Mouse (Mus musculus) forebrain, embryonic 12.5 days (tissue): ENCODE measurements around the gene Wrap53. TPM values are rescaled to one million over a fixed set of nuclear protein-coding genes. Genes with fewer than 3 reads are reported as not detected.

ENCODE experiments used
- ATAC-seq: fragments of 200-750 bp; cut with Nextera tagmentation; 2 replicates; pipeline ENCODE4 v1.8.0; 2017; ENCODE audit warnings: moderate TSS enrichment; ENCODE audit not compliant: low FRiP score
- H3K27ac ChIP-seq: fragments of 300-500 bp; sonication (generic); 2 replicates; pipeline ENCODE4 v1.5.1; 2016; ENCODE audit warnings: mild to moderate bottlenecking
- H3K27me3 ChIP-seq: fragments of 300-500 bp; sonication (generic); 2 replicates; pipeline ENCODE4 v1.6.1; 2016; ENCODE audit warnings: mild to moderate bottlenecking
- H3K36me3 ChIP-seq: fragments of 300-500 bp; sonication (generic); replicated peaks from 2 replicates; pipeline ENCODE4 v1.6.1; 2016; ENCODE audit warnings: mild to moderate bottlenecking
- H3K4me1 ChIP-seq: fragments of 300-500 bp; sonication (generic); 2 replicates; pipeline ENCODE4 v1.6.1; 2016
- H3K4me2 ChIP-seq: fragments of 300-500 bp; sonication (generic); 2 replicates; pipeline ENCODE4 v1.6.1; 2016; ENCODE audit warnings: mild to moderate bottlenecking, moderate library complexity
- H3K4me3 ChIP-seq: fragments of 300-500 bp; sonication (generic); replicated peaks from 2 replicates; pipeline ENCODE4 v1.5.1; 2016; ENCODE audit warnings: mild to moderate bottlenecking
- H3K9ac ChIP-seq: fragments of 300-500 bp; sonication (generic); 2 replicates; pipeline ENCODE4 v1.6.1; 2016; ENCODE audit warnings: mild to moderate bottlenecking
- H3K9me3 ChIP-seq: fragments of 300-500 bp; sonication (generic); 2 replicates; pipeline ENCODE4 v1.6.1; 2016
- WGBS: fragments of 180-500 bp; shearing (Covaris S2); methylation state at CpG from one replicate; pipeline ENCODE4 v1.1.7; 2016; 5-methylcytosine and 5-hydroxymethylcytosine counted together
- polyA plus RNA-seq: library from polyadenylated mRNA; unstranded; fragments of >200 nt; fragmentation: Nextera tagmentation; extraction: Ambion mirVana; gene quantifications from 2 replicates; pipeline ENCODE4 v1.2.1, GENCODE M21; 2016

Gene Wrap53
- polyA plus RNA-seq, 1 experiment from 2014 or later, result 36.0 TPM

GRCm38 (mm10) chr11:69580572-69581146, 604 bp upstream of the Wrap53 start:
- H3K9me3 ChIP-seq, result no peaks in the 10 kb centered on the region
- H3K9ac ChIP-seq, result peak overlapping the region; percentile 67
- peak overlapping the region; percentile 71 for H3K4me2 ChIP-seq
- peak overlapping the region; percentile 95 for H3K27ac ChIP-seq
- peaks cover 12% of the 10 kb centered on the region for H3K36me3 ChIP-seq
- H3K4me1 ChIP-seq, result peaks cover 43% of the 10 kb centered on the region
- WGBS, result under 1% methylated on average over 25 of the region's 25 CpGs
- H3K27me3 ChIP-seq, result no peaks in the 10 kb centered on the region
- ATAC-seq, result peak; percentile 6; the same call in 1 of the 2 replicates
- peak overlapping the region; percentile 79 for H3K4me3 ChIP-seq

GRCm38 (mm10) chr11:69579128-69580017, 682 bp downstream of the Wrap53 start:
- peaks cover 53% of the 10 kb centered on the region for H3K4me1 ChIP-seq
- peak; percentile 89 for ATAC-seq
- peak overlapping the region; percentile 84 for H3K4me2 ChIP-seq
- H3K27me3 ChIP-seq, result no peaks in the 10 kb centered on the region
- peak overlapping the region; percentile 79 for H3K4me3 ChIP-seq
- no peaks in the 10 kb centered on the region for H3K9me3 ChIP-seq
- H3K36me3 ChIP-seq, result peaks cover 14% of the 10 kb centered on the region
- H3K27ac ChIP-seq, result peak overlapping the region; percentile 95
- WGBS, result 2% methylated on average over 39 of the region's 39 CpGs
- H3K9ac ChIP-seq, result peak overlapping the region; percentile 90

- Histone ChIP-seq H3K4me3 (peak overlapping the region; percentile 79), H3K27me3 (no peaks in the 10 kb centered on the region), H3K36me3 (peaks cover 20% of the 10 kb centered on the region), H3K27ac (no peak overlapping the region), H3K9me3 (no peaks in the 10 kb centered on the region), H3K4me2 (peak overlapping the region; percentile 84), H3K9ac (peak overlapping the region; percentile 90), H3K4me1 (peaks cover 50% of the 10 kb centered on the region)
- WGBS, result 15% methylated on average over 15 of the region's 15 CpGs
- ATAC-seq, result no peak
Measured at GRCm38 (mm10) chr11:69578301-69578700, 1.8 kb downstream of the Wrap53 start.

- H3K4me2 ChIP-seq, result peak overlapping the region; percentile 6; the same call in 1 of the 2 replicates
Measured at GRCm38 (mm10) chr11:69576307-69576706, 3.7 kb downstream of the Wrap53 start.

GRCm38 (mm10) chr11:69575220-69575619, 4.8 kb downstream of the Wrap53 start:
- no peak overlapping the region for H3K27ac ChIP-seq
- H3K9ac ChIP-seq, result no peak overlapping the region
- no peaks in the 10 kb centered on the region for H3K9me3 ChIP-seq
- no peaks in the 10 kb centered on the region for H3K27me3 ChIP-seq
- ATAC-seq, result no peak
- 73% methylated on average over 3 of the region's 3 CpGs for WGBS
- peaks cover 41% of the 10 kb centered on the region for H3K4me1 ChIP-seq
- no peak overlapping the region for H3K4me3 ChIP-seq
- peaks cover 48% of the 10 kb centered on the region for H3K36me3 ChIP-seq
- H3K4me2 ChIP-seq, result no peak overlapping the region

More at GRCm38 (mm10) chr11:69576307-69576706, 3.7 kb downstream of the Wrap53 start:
- Histone ChIP-seq H3K27me3 (no peaks in the 10 kb centered on the region), H3K9ac (no peak overlapping the region), H3K4me3 (no peak overlapping the region), H3K27ac (no peak overlapping the region), H3K36me3 (peaks cover 37% of the 10 kb centered on the region), H3K4me1 (peaks cover 41% of the 10 kb centered on the region), H3K9me3 (no peaks in the 10 kb centered on the region)
- no peak for ATAC-seq
- 77% methylated on average over 5 of the region's 5 CpGs for WGBS

- Histone ChIP-seq H3K27me3 (0 out of 2 replicates have a peak, but pooled peaks cover 12% of the 10 kb centered on the region), H3K9me3 (no peaks in the 10 kb centered on the region), H3K27ac (0 out of 2 replicates have a peak overlapping the region, but pooled peaks have one; percentile 50), H3K4me3 (no peak overlapping the region), H3K4me2 (no peak overlapping the region), H3K36me3 (peaks cover 74% of the 10 kb centered on the region), H3K9ac (no peak overlapping the region), H3K4me1 (peaks cover 27% of the 10 kb centered on the region)
- no peak for ATAC-seq
- WGBS, result 86% methylated on average over 8 of the region's 8 CpGs
Measured at GRCm38 (mm10) chr11:69565131-69565530, 14.9 kb downstream of the Wrap53 start.

- H3K4me1 ChIP-seq, result peaks cover 33% of the 10 kb centered on the region
- H3K36me3 ChIP-seq, result peaks cover 67% of the 10 kb centered on the region
- H3K4me2 ChIP-seq, result no peak overlapping the region
- H3K27ac ChIP-seq, result peak overlapping the region; percentile 50; the same call in 1 of the 2 replicates
- 0 out of 2 replicates have a peak, but pooled peaks cover 12% of the 10 kb centered on the region for H3K27me3 ChIP-seq
- no peak for ATAC-seq
- 33% methylated on average over 3 of the region's 3 CpGs for WGBS
- H3K9me3 ChIP-seq, result no peaks in the 10 kb centered on the region
- H3K9ac ChIP-seq, result no peak overlapping the region
- no peak overlapping the region for H3K4me3 ChIP-seq
Measured at GRCm38 (mm10) chr11:69564391-69564790, 15.7 kb downstream of the Wrap53 start.

GRCm38 (mm10) chr11:69563373-69563772, 16.7 kb downstream of the Wrap53 start:
- peaks cover 62% of the 10 kb centered on the region for H3K36me3 ChIP-seq
- no peaks in the 10 kb centered on the region for H3K9me3 ChIP-seq
- H3K4me1 ChIP-seq, result peaks cover 43% of the 10 kb centered on the region
- no peak for ATAC-seq
- H3K27me3 ChIP-seq, result 0 out of 2 replicates have a peak, but pooled peaks cover 12% of the 10 kb centered on the region
- no peak overlapping the region for H3K27ac ChIP-seq
- H3K4me3 ChIP-seq, result no peak overlapping the region
- H3K4me2 ChIP-seq, result no peak overlapping the region
- WGBS, result 89% methylated on average over 13 of the region's 13 CpGs
- no peak overlapping the region for H3K9ac ChIP-seq

GRCm38 (mm10) chr11:69560896-69561854, 18.9 kb downstream of the Wrap53 start:
- peak overlapping the region; percentile 78; the same call in 1 of the 2 replicates for H3K4me3 ChIP-seq
- H3K9ac ChIP-seq, result peak overlapping the region; percentile 96
- H3K9me3 ChIP-seq, result no peaks in the 10 kb centered on the region
- peak; percentile 59 for ATAC-seq
- H3K4me2 ChIP-seq, result peak overlapping the region; percentile 97
- H3K36me3 ChIP-seq, result peaks cover 51% of the 10 kb centered on the region
- 15% methylated on average over 16 of the region's 16 CpGs for WGBS
- 0 out of 2 replicates have a peak, but pooled peaks cover 12% of the 10 kb centered on the region for H3K27me3 ChIP-seq
- peaks cover 65% of the 10 kb centered on the region for H3K4me1 ChIP-seq
- peak overlapping the region; percentile 90 for H3K27ac ChIP-seq

- Histone ChIP-seq H3K27ac (peak within 1 kb of the TSS; percentile 90), H3K4me2 (peak within 1 kb of the TSS; percentile 97), H3K9ac (peak within 1 kb of the TSS; percentile 96), H3K4me3 (peak within 1 kb of the TSS; percentile 78), H3K4me1 (peaks cover 72% of the 10 kb centered on the region), H3K36me3 (peaks cover 45% of the 10 kb centered on the region), H3K27me3 (0 out of 2 replicates have a peak, but pooled peaks cover 12% of the 10 kb centered on the region), H3K9me3 (no peaks in the 10 kb centered on the region)
- ATAC-seq, result peak; percentile 52
- WGBS, result 2% methylated on average over 58 of the region's 59 CpGs
Measured at GRCm38 (mm10) chr11:69559851-69560765, 19.9 kb downstream of the Wrap53 start, which contains the start of gene Efnb3. Efnb3 (minus strand) TSS chr11:69560205.
